Mouse (Mus musculus) forebrain, embryonic 12.5 days (tissue): ENCODE measurements around the gene Cyp27b1. TPM values are rescaled to one million over a fixed set of nuclear protein-coding genes. Genes with fewer than 3 reads are reported as not detected.

Source experiments
- ATAC-seq: fragments of 200-750 bp; cut with Nextera tagmentation; 2 replicates; pipeline ENCODE4 v1.8.0; 2017; ENCODE audit warnings: moderate TSS enrichment; ENCODE audit not compliant: low FRiP score
- H3K27ac ChIP-seq: fragments of 300-500 bp; sonication (generic); 2 replicates; pipeline ENCODE4 v1.5.1; 2016; ENCODE audit warnings: mild to moderate bottlenecking
- H3K27me3 ChIP-seq: fragments of 300-500 bp; sonication (generic); 2 replicates; pipeline ENCODE4 v1.6.1; 2016; ENCODE audit warnings: mild to moderate bottlenecking
- H3K36me3 ChIP-seq: fragments of 300-500 bp; sonication (generic); replicated peaks from 2 replicates; pipeline ENCODE4 v1.6.1; 2016; ENCODE audit warnings: mild to moderate bottlenecking
- H3K4me1 ChIP-seq: fragments of 300-500 bp; sonication (generic); 2 replicates; pipeline ENCODE4 v1.6.1; 2016
- H3K4me2 ChIP-seq: fragments of 300-500 bp; sonication (generic); 2 replicates; pipeline ENCODE4 v1.6.1; 2016; ENCODE audit warnings: mild to moderate bottlenecking, moderate library complexity
- H3K4me3 ChIP-seq: fragments of 300-500 bp; sonication (generic); replicated peaks from 2 replicates; pipeline ENCODE4 v1.5.1; 2016; ENCODE audit warnings: mild to moderate bottlenecking
- H3K9ac ChIP-seq: fragments of 300-500 bp; sonication (generic); 2 replicates; pipeline ENCODE4 v1.6.1; 2016; ENCODE audit warnings: mild to moderate bottlenecking
- H3K9me3 ChIP-seq: fragments of 300-500 bp; sonication (generic); 2 replicates; pipeline ENCODE4 v1.6.1; 2016
- WGBS: fragments of 180-500 bp; shearing (Covaris S2); methylation state at CpG from one replicate; pipeline ENCODE4 v1.1.7; 2016; 5-methylcytosine and 5-hydroxymethylcytosine counted together
- polyA plus RNA-seq: library from polyadenylated mRNA; unstranded; fragments of >200 nt; fragmentation: Nextera tagmentation; extraction: Ambion mirVana; gene quantifications from 2 replicates; pipeline ENCODE4 v1.2.1, GENCODE M21; 2016

The Cyp27b1 gene
- polyA plus RNA-seq, 1 experiment from 2014 or later: 0.10 TPM

DNA sequence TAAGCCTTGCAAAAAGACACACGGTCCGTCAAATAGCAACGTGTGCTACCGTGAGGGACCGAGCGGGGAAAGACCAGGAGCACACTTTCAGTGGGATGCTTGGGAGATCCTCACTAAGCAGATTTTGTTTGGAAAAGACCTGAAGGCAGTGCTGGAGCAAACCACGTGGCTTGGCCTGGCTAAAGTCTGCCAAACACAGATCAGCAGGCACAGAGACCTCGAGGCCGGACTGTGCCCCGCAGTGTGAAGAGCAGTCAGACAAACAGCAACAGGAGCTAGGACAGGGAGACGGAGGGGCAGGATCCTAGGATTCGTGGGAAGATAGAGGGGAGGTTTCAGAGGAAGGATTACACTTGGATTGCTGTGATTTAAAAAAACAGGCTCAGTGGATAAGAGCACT lies 11.8 kb upstream of the Cyp27b1 start:
- no peak for ATAC-seq
- Histone ChIP-seq H3K27me3 (peaks cover 19% of the 10 kb centered on the region), H3K4me1 (peaks cover 6% of the 10 kb centered on the region), H3K27ac (no peak overlapping the region), H3K36me3 (no peaks in the 10 kb centered on the region), H3K4me2 (no peak overlapping the region), H3K9me3 (no peaks in the 10 kb centered on the region), H3K4me3 (no peak overlapping the region), H3K9ac (no peak overlapping the region)
- 89% methylated on average over 12 of the region's 12 CpGs for WGBS

DNA sequence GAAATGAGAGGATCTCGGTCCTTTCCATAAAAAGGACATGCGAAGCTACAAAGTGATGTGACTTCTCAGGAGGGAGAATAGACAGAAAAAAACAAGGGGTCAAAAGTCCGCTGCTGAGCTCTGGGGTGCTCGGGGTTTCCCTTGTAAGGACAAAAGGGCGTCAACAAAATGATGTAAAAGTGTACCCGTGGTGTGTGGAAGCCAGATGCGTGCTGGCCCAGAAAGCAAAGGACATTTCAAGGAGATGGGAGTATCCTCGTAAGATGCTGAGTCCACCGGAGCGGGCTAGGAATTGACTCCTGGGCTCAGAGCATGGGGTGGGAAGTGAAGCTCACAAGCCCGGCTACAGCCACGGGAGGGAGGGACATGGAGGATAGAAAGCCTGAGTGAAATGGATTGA lies 10.4 kb upstream of the Cyp27b1 start:
- Histone ChIP-seq H3K9ac (no peak overlapping the region; the same call in 1 of the 2 replicates), H3K9me3 (no peaks in the 10 kb centered on the region), H3K27ac (no peak overlapping the region), H3K4me1 (peaks cover 11% of the 10 kb centered on the region), H3K4me2 (no peak overlapping the region), H3K4me3 (no peak overlapping the region), H3K36me3 (no peaks in the 10 kb centered on the region), H3K27me3 (peaks cover 19% of the 10 kb centered on the region)
- ATAC-seq: no peak
- WGBS: 78% methylated on average over 12 of the region's 12 CpGs

DNA sequence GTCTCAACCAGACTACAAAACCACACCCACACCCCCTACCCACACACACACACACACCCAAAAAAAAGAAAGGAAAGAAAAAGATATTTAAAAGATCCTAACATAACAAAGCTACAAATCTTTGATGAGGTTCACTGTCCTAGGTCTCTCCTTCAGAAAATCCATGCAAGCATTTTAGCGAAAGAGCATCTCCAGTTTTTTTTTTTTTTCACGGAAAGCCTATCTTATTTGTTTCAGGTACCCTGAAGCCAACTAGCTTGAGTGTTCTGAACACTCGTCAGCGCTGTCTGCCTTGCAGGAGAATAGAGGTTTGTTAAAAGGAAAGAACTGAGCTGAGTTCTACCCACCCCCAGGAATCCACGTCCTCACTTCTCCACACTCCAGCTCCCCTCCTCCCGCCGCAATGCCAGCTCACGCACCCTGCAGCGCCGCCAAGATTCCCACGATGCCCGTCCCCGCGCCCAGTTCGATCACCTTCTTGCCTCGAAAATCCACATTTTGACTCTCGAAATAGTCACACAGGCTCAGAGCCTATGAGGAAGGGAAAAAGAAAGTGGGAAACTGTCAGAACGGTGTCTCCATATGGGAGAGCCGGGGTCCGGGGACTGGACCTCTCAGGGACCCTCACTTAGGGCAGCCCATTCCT lies 7.4 kb upstream of the Cyp27b1 start:
- Histone ChIP-seq H3K27ac (no peak overlapping the region), H3K4me2 (peak overlapping the region; percentile 99), H3K36me3 (peaks cover 10% of the 10 kb centered on the region), H3K27me3 (peaks cover 19% of the 10 kb centered on the region), H3K9me3 (no peaks in the 10 kb centered on the region), H3K4me1 (peaks cover 18% of the 10 kb centered on the region), H3K4me3 (peak overlapping the region; percentile 82), H3K9ac (peak overlapping the region; percentile 71)
- ATAC-seq: no peak
- WGBS: under 1% methylated on average over 20 of the region's 20 CpGs

DNA sequence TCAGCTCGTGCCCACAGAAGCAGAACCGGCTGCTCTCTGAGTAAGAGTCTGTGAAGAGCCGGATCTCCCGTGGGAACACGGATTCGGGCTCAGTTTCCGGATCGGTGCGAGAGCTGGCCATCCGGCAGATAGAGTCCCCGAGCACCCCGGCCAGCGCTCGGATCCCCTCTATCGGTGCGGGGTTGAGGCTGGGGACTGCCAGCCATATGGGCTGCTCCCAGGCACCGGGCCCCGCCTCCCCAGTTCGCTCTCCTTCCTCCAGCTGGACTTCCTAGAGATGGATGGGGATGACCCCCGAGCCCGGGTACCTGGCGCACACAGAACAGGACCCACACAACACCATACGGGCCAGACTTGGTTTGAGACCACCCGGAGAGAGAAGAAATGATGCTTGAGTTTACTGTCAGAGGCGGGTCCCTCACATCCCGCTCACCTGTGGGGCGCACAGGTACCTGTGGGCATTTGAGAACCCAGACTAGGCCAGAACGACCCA lies 6.7 kb upstream of the Cyp27b1 start, which contains the start of the genes Mettl1 and Eef1akmt3:
Gene Mettl1, plus strand, starts transcription at position 141 of the 493 bp plus-strand sequence.
Gene Eef1akmt3, minus strand, starts transcription at position 240 of the 493 bp plus-strand sequence.
- H3K4me1 ChIP-seq: peaks cover 18% of the 10 kb centered on the region

DNA sequence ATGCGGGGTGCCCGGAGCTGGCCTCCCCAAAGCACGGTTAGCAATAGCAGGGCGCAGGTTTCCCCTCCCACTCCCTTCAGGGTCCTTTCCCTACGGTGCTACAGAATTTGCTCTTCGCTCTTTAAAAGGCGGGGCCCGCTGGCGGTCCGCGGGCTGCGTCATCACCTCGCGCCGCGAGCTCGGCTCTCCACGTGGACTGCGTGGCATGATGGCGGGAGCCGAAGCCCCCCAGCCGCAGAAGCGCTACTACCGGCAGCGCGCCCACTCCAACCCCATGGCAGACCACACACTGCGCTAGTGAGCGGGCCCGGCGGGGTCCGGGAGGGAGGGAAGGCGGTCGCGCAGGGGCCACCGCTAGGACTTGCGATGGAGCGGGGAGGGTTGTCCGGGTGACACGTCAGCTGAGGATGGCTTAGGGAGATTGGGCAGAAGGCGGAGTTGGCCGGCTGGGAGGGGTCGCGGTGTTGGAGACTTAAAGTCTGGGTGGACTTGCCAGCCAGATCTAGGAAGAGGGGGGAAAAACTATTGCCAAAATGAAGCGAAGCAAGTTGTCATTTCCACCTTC lies 6.2 kb upstream of the Cyp27b1 start:
- no peak overlapping the region for H3K27ac ChIP-seq

More for the DNA sequence above, 6.7 kb upstream of the Cyp27b1 start, which contains the start of the genes Mettl1 and Eef1akmt3:
- under 1% methylated on average over 28 of the region's 28 CpGs for WGBS
- Histone ChIP-seq H3K27me3 (peaks cover 19% of the 10 kb centered on the region), H3K9ac (peak within 1 kb of the TSS; percentile 71), H3K9me3 (no peaks in the 10 kb centered on the region), H3K27ac (no peak within 1 kb of the TSS), H3K4me3 (peak within 1 kb of the TSS; percentile 82), H3K4me2 (peak within 1 kb of the TSS; percentile 99), H3K36me3 (peaks cover 10% of the 10 kb centered on the region)
- peak; percentile 73 for ATAC-seq

DNA sequence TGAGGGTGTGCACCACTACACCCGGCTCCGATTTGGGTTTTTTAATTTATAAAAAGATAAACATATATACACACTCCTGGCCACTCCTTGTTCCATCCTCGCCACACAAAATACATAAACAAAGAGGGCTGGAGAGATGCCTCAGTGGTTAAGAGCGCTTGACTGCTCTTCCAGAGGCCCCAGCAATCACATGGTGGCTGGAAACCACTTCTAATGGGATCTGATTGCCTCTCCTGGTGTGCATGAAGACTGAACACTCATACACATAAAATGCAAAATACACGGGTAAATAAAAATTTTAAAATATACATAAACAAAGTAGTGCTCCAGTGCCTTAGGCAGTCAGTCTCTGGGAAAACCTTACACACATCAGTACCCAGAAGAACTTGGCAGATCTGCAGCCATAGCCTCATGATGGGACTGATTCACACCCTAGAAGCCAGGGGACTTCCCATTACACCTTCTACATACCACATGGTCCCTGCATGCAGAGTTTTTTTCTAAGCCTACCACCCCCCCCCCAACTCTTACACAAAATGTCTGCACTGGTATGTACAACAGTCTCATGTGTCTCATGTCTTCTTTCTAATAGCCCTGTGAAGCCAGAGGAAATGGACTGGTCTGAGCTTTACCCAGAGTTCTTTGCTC lies 5.5 kb upstream of the Cyp27b1 start:
- Histone ChIP-seq H3K9me3 (no peaks in the 10 kb centered on the region), H3K9ac (peak overlapping the region; percentile 71; the same call in 1 of the 2 replicates)
- WGBS: 16% methylated on average over 5 of the region's 5 CpGs

More for the DNA sequence above, 6.2 kb upstream of the Cyp27b1 start:
- under 1% methylated on average over 44 of the region's 44 CpGs for WGBS
- H3K36me3 ChIP-seq: peaks cover 10% of the 10 kb centered on the region
- peak overlapping the region; percentile 99 for H3K4me2 ChIP-seq
- peak overlapping the region; percentile 71 for H3K9ac ChIP-seq
- no peaks in the 10 kb centered on the region for H3K9me3 ChIP-seq
- ATAC-seq: peak; percentile 91
- H3K4me3 ChIP-seq: peak overlapping the region; percentile 82
- peaks cover 19% of the 10 kb centered on the region for H3K27me3 ChIP-seq
- peaks cover 18% of the 10 kb centered on the region for H3K4me1 ChIP-seq

DNA sequence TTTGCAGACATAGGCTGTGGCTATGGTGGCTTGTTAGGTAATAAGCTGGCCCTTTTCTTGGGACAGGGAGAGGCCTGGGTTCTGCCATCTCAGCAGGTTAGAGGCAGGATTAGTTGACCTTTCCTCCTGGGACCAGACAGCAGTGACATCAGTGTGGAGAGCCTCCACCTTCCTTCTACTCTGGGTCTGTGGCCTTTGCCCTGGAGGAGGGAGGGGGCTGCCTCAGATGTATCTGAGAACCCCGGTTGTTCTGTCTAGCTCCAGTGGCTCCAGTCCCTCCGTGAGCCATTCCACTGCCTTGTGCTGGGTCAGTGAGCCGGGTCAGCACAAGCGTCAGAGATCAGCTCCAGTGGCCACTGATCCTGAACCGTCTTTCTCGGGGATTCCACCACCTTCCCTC lies 4.9 kb upstream of the Cyp27b1 start:
- H3K4me3 ChIP-seq: 0 out of 2 replicates have a peak overlapping the region, but pooled peaks have one; percentile 82
- H3K9me3 ChIP-seq: no peaks in the 10 kb centered on the region
- 83% methylated on average over 6 of the region's 6 CpGs for WGBS
- H3K4me2 ChIP-seq: no peak overlapping the region
- no peak for ATAC-seq
- H3K4me1 ChIP-seq: peaks cover 18% of the 10 kb centered on the region
- H3K36me3 ChIP-seq: peaks cover 10% of the 10 kb centered on the region
- peaks cover 28% of the 10 kb centered on the region for H3K27me3 ChIP-seq
- no peak overlapping the region for H3K27ac ChIP-seq
- no peak overlapping the region for H3K9ac ChIP-seq

More for the DNA sequence above, 5.5 kb upstream of the Cyp27b1 start:
- no peak for ATAC-seq
- peaks cover 22% of the 10 kb centered on the region for H3K27me3 ChIP-seq
- H3K27ac ChIP-seq: no peak overlapping the region
- H3K4me3 ChIP-seq: peak overlapping the region; percentile 82
- H3K4me1 ChIP-seq: peaks cover 18% of the 10 kb centered on the region
- peak overlapping the region; percentile 99 for H3K4me2 ChIP-seq
- peaks cover 10% of the 10 kb centered on the region for H3K36me3 ChIP-seq

DNA sequence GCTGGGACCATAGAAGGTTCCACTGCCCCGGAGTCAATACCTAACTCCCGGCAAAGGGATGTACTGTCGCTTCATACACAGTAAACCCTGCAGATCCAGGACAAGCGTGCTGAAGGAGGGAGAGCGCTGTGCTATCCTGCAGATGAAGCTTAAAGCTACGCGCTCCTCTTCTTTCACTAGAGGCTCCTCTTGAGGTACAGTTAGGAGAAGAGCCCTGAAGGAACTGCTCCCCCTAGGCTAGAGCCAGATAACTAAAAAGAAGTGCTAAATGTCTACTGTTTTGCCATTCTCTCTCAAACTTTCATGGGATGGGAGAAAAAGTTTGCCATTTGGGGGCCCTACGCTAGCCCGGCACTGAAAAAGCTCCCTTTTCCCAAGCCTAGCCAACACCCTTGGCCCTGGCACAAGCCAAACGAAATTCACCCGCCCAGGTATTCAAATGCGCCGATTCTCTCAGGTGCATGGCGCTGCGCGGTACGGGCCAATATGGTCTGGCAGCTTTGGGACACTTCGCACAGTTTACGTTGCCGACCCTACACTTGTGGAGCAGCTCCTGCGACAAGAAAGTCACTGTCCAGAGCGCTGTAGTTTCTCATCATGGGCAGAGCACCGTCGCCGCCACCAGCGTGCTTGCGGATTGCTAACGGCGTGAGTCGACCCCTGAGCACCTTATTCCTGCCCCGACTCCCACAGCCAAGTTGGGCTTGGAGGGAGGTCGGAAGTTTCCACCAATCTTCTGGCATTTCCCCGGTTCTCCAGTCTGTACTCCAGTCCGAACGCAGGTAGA lies 751 bp downstream of the Cyp27b1 start:
- no peaks in the 10 kb centered on the region for H3K9me3 ChIP-seq
- no peak for ATAC-seq
- H3K27ac ChIP-seq: no peak overlapping the region
- peaks cover 14% of the 10 kb centered on the region for H3K36me3 ChIP-seq
- H3K27me3 ChIP-seq: peaks cover 51% of the 10 kb centered on the region
- H3K4me2 ChIP-seq: no peak overlapping the region; the same call in 1 of the 2 replicates
- H3K4me1 ChIP-seq: peaks cover 10% of the 10 kb centered on the region; the same call in 1 of the 2 replicates
- 6% methylated on average over 35 of the region's 35 CpGs for WGBS
- no peak overlapping the region for H3K9ac ChIP-seq
- H3K4me3 ChIP-seq: peak overlapping the region; percentile 10; the same call in 1 of the 2 replicates

DNA sequence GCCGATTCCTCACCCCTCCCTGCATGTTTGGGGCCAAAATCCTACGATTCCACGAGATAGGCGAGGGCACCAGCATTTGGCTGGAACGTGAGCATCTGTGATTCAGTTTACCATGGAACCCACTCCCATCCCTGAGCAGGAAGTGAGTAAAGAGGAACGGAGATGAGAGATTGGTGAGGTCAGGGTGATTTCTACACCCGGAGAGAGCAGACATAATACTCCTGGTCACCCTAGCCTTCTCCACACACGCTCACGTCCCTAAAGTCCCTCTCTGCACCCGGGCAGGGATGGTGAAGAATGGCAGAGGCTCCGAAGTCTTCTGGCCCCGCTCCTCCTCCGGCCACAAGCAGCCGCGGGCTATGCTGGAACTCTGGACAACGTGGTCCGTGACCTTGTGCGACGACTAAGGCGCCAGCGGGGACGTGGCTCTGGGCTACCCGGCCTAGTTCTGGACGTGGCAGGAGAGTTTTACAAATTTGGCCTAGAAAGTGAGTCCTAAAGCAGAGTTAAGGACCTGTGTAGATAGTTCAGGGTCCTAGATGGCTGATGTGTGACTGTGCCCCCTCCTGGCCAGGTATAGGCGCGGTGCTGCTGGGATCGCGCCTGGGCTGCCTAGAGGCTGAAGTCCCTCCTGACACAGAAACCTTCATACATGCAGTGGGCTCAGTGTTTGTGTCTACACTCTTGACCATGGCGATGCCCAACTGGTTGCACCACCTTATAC lies 1.5 kb downstream of the Cyp27b1 start:
- H3K36me3 ChIP-seq: peaks cover 18% of the 10 kb centered on the region
- 3% methylated on average over 29 of the region's 29 CpGs for WGBS
- H3K9ac ChIP-seq: 0 out of 2 replicates have a peak overlapping the region, but pooled peaks have one; percentile 0
- H3K9me3 ChIP-seq: no peaks in the 10 kb centered on the region
- no peak overlapping the region for H3K4me2 ChIP-seq
- peak overlapping the region; percentile 10; the same call in 1 of the 2 replicates for H3K4me3 ChIP-seq
- H3K4me1 ChIP-seq: peaks cover 10% of the 10 kb centered on the region; the same call in 1 of the 2 replicates
- 0 out of 2 replicates have a peak, but pooled peaks have one; percentile 10 for ATAC-seq
- no peak overlapping the region for H3K27ac ChIP-seq
- peaks cover 51% of the 10 kb centered on the region for H3K27me3 ChIP-seq

DNA sequence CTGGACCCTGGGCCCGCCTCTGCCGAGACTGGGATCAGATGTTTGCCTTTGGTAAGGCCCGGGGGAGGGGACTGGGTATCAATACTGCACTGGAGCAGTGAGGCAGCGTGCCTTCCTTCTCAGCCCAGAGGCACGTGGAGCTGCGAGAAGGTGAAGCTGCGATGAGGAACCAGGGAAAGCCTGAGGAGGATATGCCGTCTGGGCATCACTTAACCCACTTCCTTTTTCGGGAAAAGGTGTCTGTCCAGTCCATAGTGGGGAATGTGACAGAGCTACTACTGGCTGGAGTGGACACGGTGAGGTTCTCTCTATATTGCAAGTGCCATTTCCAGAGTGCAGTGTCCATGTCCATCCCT lies 2.0 kb downstream of the Cyp27b1 start:
- ATAC-seq: 0 out of 2 replicates have a peak, but pooled peaks have one; percentile 8
- 14% methylated on average over 10 of the region's 10 CpGs for WGBS
- H3K4me3 ChIP-seq: no peak overlapping the region
- no peak overlapping the region for H3K4me2 ChIP-seq
- H3K9me3 ChIP-seq: no peaks in the 10 kb centered on the region
- H3K27me3 ChIP-seq: peaks cover 51% of the 10 kb centered on the region
- H3K36me3 ChIP-seq: peaks cover 18% of the 10 kb centered on the region
- H3K4me1 ChIP-seq: peaks cover 10% of the 10 kb centered on the region; the same call in 1 of the 2 replicates
- H3K27ac ChIP-seq: no peak overlapping the region
- H3K9ac ChIP-seq: no peak overlapping the region

DNA sequence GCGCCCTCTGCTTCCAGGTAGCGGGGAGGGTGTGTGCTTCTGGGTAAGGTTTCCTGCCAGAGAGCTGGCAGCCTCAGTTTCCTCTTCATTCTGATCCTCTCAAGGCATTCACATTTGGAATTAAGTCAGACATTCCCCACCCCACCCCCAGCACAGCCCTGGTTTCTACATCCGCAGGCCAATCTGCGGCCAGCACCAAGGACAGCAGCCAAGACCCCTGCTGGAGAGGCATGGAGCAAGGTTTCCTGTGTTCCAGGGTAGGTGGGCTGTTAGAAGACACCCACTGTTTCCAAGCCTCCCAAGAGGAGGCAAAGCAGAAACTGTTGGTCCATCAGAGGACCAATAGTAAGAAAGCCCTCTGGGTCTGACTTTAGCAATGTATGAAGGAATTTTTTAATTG lies 6.6 kb downstream of the Cyp27b1 start:
- H3K27me3 ChIP-seq: peaks cover 27% of the 10 kb centered on the region
- no peaks in the 10 kb centered on the region for H3K9me3 ChIP-seq
- H3K4me3 ChIP-seq: no peak overlapping the region
- peaks cover 25% of the 10 kb centered on the region for H3K4me1 ChIP-seq
- no peak overlapping the region for H3K27ac ChIP-seq
- H3K4me2 ChIP-seq: no peak overlapping the region
- no peak overlapping the region for H3K9ac ChIP-seq
- no peak for ATAC-seq
- 79% methylated on average over 4 of the region's 4 CpGs for WGBS
- peaks cover 42% of the 10 kb centered on the region for H3K36me3 ChIP-seq
